Mouse (Mus musculus): ENCODE measurements around the gene Ubap1. TPM values are rescaled to one million over a fixed set of nuclear protein-coding genes. Genes with fewer than 3 reads are reported as not detected.

The Ubap1 gene
- polyA plus RNA-seq, 1 experiment from 2014 or later = 42.0 TPM

DNA sequence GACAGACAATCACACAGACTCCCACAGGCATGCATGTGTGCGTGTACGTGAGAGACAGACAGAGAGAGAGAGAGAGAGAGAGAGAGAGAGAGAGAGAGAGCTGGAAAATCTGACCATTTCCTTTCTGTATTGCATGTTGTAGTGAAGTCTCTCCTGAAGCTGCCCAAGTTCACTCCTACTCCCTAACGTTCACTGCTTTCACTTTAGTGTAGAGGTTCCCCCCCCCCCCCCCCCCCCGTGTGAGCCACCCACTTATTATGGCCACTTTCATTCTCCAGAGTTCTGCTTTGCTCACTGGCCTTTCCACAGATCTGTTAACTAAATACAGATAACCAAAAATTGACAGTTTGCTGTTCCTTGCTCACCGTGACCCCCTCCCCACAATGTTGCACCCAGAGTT is 957 bp upstream of the Ubap1 start:
- DNase-seq (ENCODE audit: low spot score) (peak; percentile 31), ATAC-seq (ENCODE audit: low FRiP score, low TSS enrichment) (no peak)
- Histone ChIP-seq H3K4me3 (ENCODE audit: low read depth, low read length) (peak overlapping the region; percentile 82; the same call in 1 of the 2 replicates), H3K4me2 (replicated peaks; ENCODE audit: low read depth) (peak overlapping the region; percentile 51), H3K36me3 (ENCODE audit: control insufficient read depth, insufficient read depth, low read length) (no peaks in the 10 kb centered on the region), H3K9me3 (ENCODE audit: control insufficient read depth, low read length) (no peaks in the 10 kb centered on the region), H3K4me1 (replicated peaks; ENCODE audit: control insufficient read depth, insufficient read depth) (peaks cover 3% of the 10 kb centered on the region; the same call in 1 of the 2 replicates), H3K27ac (replicated peaks) (peak overlapping the region; percentile 35; the same call in 1 of the 2 replicates), H3K9ac (ENCODE audit: low read length) (no peak overlapping the region), H3K27me3 (ENCODE audit: control insufficient read depth, insufficient read depth, low read length) (no peaks in the 10 kb centered on the region)
- TF ChIP-seq CTCF (IDR thresholded peaks at IDR 0.05; ENCODE audit: low read depth) (no peak), EP300 (optimal IDR thresholded peaks at IDR 0.05) (no peak)
- 25% methylated on average over 5 of the region's 5 CpGs for WGBS

DNA sequence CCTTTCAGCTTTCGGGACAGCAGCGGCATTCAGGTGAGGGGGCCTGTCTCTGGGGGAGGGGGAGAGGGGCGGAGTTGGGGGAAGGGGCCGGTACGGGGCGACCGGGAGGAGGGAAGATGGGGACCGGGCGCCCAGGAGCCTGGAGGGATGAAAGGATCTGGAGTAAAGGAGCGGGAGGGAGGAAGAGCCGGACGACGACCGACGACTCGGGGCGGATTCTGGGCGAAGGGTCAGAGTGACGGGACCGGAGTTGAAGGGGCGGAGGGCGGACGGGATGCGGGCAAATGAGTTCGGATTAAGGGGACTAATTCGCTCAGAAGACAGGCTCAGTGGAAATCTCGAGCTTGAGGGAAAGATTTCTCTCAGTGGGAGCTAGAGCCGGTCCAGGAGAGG is 399 bp downstream of the Ubap1 start:
- peak; percentile 56 for ATAC-seq (ENCODE audit: low FRiP score, low TSS enrichment)
- peak overlapping the region; percentile 82 for H3K4me3 ChIP-seq (ENCODE audit: low read depth, low read length)

DNA sequence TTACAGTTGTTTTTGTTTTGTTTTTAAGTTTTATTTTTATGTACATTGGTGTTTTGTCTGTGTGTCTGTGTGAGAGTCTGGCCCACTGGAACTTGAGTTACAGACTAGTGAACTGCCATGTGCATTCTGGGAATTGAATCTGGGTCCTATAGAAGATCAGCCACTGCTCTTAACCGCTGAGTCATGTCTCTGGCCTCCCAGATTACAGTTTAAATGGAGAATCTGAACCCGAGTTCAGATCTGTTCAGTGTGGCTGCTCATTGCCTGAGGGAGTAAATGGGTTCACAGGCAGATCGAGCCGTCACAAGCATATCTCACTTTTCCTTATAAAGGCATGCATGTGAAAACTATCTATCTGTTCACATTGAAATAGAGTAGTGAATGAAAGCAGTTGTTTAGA is 4.0 kb downstream of the Ubap1 start:
- DNase-seq (ENCODE audit: low spot score) (no peak), ATAC-seq (ENCODE audit: low FRiP score, low TSS enrichment) (no peak; the same call in 1 of the 2 replicates)
- WGBS = 88% methylated on average over 4 of the region's 4 CpGs
- no peaks in the 10 kb centered on the region for H3K36me3 ChIP-seq (ENCODE audit: control insufficient read depth, insufficient read depth, low read length)
- H3K4me3 ChIP-seq (ENCODE audit: low read depth, low read length) = no peak overlapping the region
- no peak overlapping the region for H3K4me2 ChIP-seq (replicated peaks; ENCODE audit: low read depth)
- no peaks in the 10 kb centered on the region for H3K27me3 ChIP-seq (ENCODE audit: control insufficient read depth, insufficient read depth, low read length)
- no peak overlapping the region for H3K27ac ChIP-seq (replicated peaks)
- no peak for TF ChIP-seq CTCF (IDR thresholded peaks at IDR 0.05; ENCODE audit: low read depth)
- TF ChIP-seq EP300 (optimal IDR thresholded peaks at IDR 0.05) = no peak
- no peaks in the 10 kb centered on the region for H3K9me3 ChIP-seq (ENCODE audit: control insufficient read depth, low read length)
- H3K9ac ChIP-seq (ENCODE audit: low read length) = no peak overlapping the region
- H3K4me1 ChIP-seq (replicated peaks; ENCODE audit: control insufficient read depth, insufficient read depth) = peaks cover 3% of the 10 kb centered on the region; the same call in 1 of the 2 replicates

More for the DNA sequence above, 399 bp downstream of the Ubap1 start:
- peak; percentile 72 for DNase-seq (ENCODE audit: low spot score)
- H3K27ac ChIP-seq (replicated peaks) = peak overlapping the region; percentile 97
- no peaks in the 10 kb centered on the region for H3K9me3 ChIP-seq (ENCODE audit: control insufficient read depth, low read length)
- TF ChIP-seq CTCF (IDR thresholded peaks at IDR 0.05; ENCODE audit: low read depth) (no peak), EP300 (optimal IDR thresholded peaks at IDR 0.05) (no peak)
- peaks cover 3% of the 10 kb centered on the region; the same call in 1 of the 2 replicates for H3K4me1 ChIP-seq (replicated peaks; ENCODE audit: control insufficient read depth, insufficient read depth)
- no peaks in the 10 kb centered on the region for H3K36me3 ChIP-seq (ENCODE audit: control insufficient read depth, insufficient read depth, low read length)
- H3K9ac ChIP-seq (ENCODE audit: low read length) = peak overlapping the region; percentile 91
- WGBS = under 1% methylated on average over 27 of the region's 28 CpGs
- no peaks in the 10 kb centered on the region for H3K27me3 ChIP-seq (ENCODE audit: control insufficient read depth, insufficient read depth, low read length)
- peak overlapping the region; percentile 64 for H3K4me2 ChIP-seq (replicated peaks; ENCODE audit: low read depth)

DNA sequence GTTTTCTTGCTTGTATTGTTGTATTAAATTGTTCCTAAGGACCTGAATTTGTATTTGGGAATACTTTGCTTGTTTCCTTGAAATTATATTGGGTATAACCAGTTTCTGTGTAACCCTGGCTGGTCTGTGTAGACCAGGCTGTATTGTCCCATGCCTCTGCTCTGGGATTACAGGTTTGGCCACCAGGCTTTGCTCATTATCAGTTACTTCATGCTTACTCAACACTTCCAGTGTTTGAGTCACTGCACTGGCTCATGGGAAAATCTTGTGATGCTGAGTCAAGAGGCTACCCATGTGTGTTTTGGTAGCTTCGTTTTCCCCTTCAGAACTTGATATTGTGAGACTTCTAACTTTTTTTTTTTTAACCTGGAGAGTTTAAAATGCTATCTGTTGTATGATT is 4.5 kb downstream of the Ubap1 start:
- DNase-seq (ENCODE audit: low spot score) (peak; percentile 36), ATAC-seq (ENCODE audit: low FRiP score, low TSS enrichment) (peak; percentile 55; the same call in 1 of the 2 replicates)
- Histone ChIP-seq H3K9ac (ENCODE audit: low read length) (no peak overlapping the region), H3K27me3 (ENCODE audit: control insufficient read depth, insufficient read depth, low read length) (no peaks in the 10 kb centered on the region), H3K4me1 (replicated peaks; ENCODE audit: control insufficient read depth, insufficient read depth) (peaks cover 3% of the 10 kb centered on the region; the same call in 1 of the 2 replicates), H3K4me2 (replicated peaks; ENCODE audit: low read depth) (no peak overlapping the region), H3K27ac (replicated peaks) (0 out of 2 replicates have a peak overlapping the region, but pooled peaks have one; percentile 25), H3K9me3 (ENCODE audit: control insufficient read depth, low read length) (no peaks in the 10 kb centered on the region), H3K4me3 (ENCODE audit: low read depth, low read length) (no peak overlapping the region), H3K36me3 (ENCODE audit: control insufficient read depth, insufficient read depth, low read length) (no peaks in the 10 kb centered on the region)
- 72% methylated on average over 1 of the region's 1 CpGs for WGBS
- TF ChIP-seq EP300 (optimal IDR thresholded peaks at IDR 0.05) (no peak), CTCF (IDR thresholded peaks at IDR 0.05; ENCODE audit: low read depth) (no peak)

DNA sequence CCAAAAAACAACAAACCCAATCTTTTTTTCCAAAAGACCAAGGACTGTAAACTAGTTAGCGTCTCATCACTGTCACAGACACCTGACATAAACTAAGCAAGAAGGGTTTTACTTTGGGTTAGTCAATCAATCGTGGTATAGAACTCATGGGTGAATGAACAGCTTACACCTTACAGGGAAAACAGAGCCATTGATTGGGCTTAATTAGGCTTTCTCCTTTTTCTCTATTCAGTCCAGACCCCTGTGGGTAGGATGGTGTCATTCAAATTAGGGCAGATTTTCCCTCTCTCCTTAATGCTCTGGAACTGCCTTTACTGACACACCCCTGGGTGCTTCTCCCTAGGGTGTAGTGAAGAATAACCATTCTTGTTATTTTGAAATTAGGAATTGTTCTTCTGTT is 8.4 kb downstream of the Ubap1 start:
- Histone ChIP-seq H3K36me3 (ENCODE audit: control insufficient read depth, insufficient read depth, low read length) (no peaks in the 10 kb centered on the region; the same call in 1 of the 2 replicates), H3K9ac (ENCODE audit: low read length) (no peak overlapping the region), H3K27ac (replicated peaks) (no peak overlapping the region), H3K9me3 (ENCODE audit: control insufficient read depth, low read length) (no peaks in the 10 kb centered on the region), H3K4me3 (ENCODE audit: low read depth, low read length) (no peak overlapping the region), H3K27me3 (ENCODE audit: control insufficient read depth, insufficient read depth, low read length) (no peaks in the 10 kb centered on the region), H3K4me2 (replicated peaks; ENCODE audit: low read depth) (no peak overlapping the region), H3K4me1 (replicated peaks; ENCODE audit: control insufficient read depth, insufficient read depth) (no peaks in the 10 kb centered on the region)
- 92% methylated on average over 2 of the region's 2 CpGs for WGBS
- TF ChIP-seq EP300 (optimal IDR thresholded peaks at IDR 0.05) (no peak), CTCF (IDR thresholded peaks at IDR 0.05; ENCODE audit: low read depth) (no peak)
- ATAC-seq (ENCODE audit: low FRiP score, low TSS enrichment) (no peak), DNase-seq (ENCODE audit: low spot score) (no peak)

DNA sequence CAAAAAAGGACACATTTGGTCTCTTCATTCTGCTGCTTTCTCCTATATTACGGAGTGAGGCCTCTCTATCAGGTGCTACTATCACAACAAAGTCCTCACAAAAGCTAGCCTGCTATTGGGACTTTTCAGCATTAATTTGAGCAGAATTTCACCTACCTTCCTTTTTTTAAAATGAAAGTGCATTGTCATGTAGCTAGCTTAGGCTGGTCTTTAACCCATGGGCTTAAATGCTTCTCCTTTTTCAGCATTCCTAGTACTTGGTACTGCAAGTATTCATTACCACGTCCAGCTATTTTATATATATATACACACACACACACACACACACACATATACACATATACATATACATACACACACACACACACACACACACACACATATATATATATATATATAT is 9.9 kb downstream of the Ubap1 start:
- TF ChIP-seq EP300 (optimal IDR thresholded peaks at IDR 0.05) (no peak), CTCF (IDR thresholded peaks at IDR 0.05; ENCODE audit: low read depth) (no peak)
- ATAC-seq (ENCODE audit: low FRiP score, low TSS enrichment) = no peak
- Histone ChIP-seq H3K36me3 (ENCODE audit: control insufficient read depth, insufficient read depth, low read length) (no peaks in the 10 kb centered on the region; the same call in 1 of the 2 replicates), H3K27me3 (ENCODE audit: control insufficient read depth, insufficient read depth, low read length) (no peaks in the 10 kb centered on the region), H3K4me1 (replicated peaks; ENCODE audit: control insufficient read depth, insufficient read depth) (no peaks in the 10 kb centered on the region), H3K4me2 (replicated peaks; ENCODE audit: low read depth) (no peak overlapping the region), H3K27ac (replicated peaks) (no peak overlapping the region), H3K9me3 (ENCODE audit: control insufficient read depth, low read length) (no peaks in the 10 kb centered on the region), H3K9ac (ENCODE audit: low read length) (no peak overlapping the region), H3K4me3 (ENCODE audit: low read depth, low read length) (no peak overlapping the region)
- 89% methylated on average over 2 of the region's 2 CpGs for WGBS
- no peak for DNase-seq (ENCODE audit: low spot score)

All from stomach, postnatal 0 days (tissue).